Mouse (Mus musculus): ENCODE measurements around the gene Dhx9. TPM values are rescaled to one million over a fixed set of nuclear protein-coding genes. Genes with fewer than 3 reads are reported as not detected.
"Not testable (repeated sequence)": the region's sequence is repeated elsewhere in the genome, so short reads cannot be mapped to it uniquely, and the experiment has no call there.

Gene Dhx9
- polyA plus RNA-seq, 1 experiment = 47.2 TPM

- Histone ChIP-seq H3K4me3 (ENCODE audit: insufficient read depth, low read length) (no peak overlapping the region), H3K27ac (ENCODE audit: insufficient read depth, low read length) (no peak overlapping the region), H3K4me1 (ENCODE audit: control insufficient read depth, insufficient read depth, low read length) (no peaks in the 10 kb centered on the region)
- no peak for TF ChIP-seq POLR2A (IDR thresholded peaks at IDR 0.05; ENCODE audit: extremely low read depth, insufficient read depth, low read length)
- TF ChIP-seq CTCF (IDR thresholded peaks at IDR 0.05; ENCODE audit: extremely low read depth, insufficient read depth, low read length) = no peak
Observed at GRCm38 (mm10) chr1:153431701-153432100, 55.8 kb downstream of the Dhx9 start.

- TF ChIP-seq POLR2A (IDR thresholded peaks at IDR 0.05; ENCODE audit: extremely low read depth, insufficient read depth, low read length) (no peak), CTCF (IDR thresholded peaks at IDR 0.05; ENCODE audit: extremely low read depth, insufficient read depth, low read length) (no peak)
- H3K27ac ChIP-seq (ENCODE audit: insufficient read depth, low read length) = no peak overlapping the region
- H3K4me3 ChIP-seq (ENCODE audit: insufficient read depth, low read length) = no peak overlapping the region
- H3K4me1 ChIP-seq (ENCODE audit: control insufficient read depth, insufficient read depth, low read length) = no peaks in the 10 kb centered on the region
Observed at GRCm38 (mm10) chr1:153431158-153431557, 56.3 kb downstream of the Dhx9 start.

GRCm38 (mm10) chr1:153424770-153425584, 62.5 kb downstream of the Dhx9 start, which contains the start of gene Shcbp1l:
Gene Shcbp1l, plus strand, starts transcription at chr1:153425162.
- H3K27ac ChIP-seq (ENCODE audit: insufficient read depth, low read length) = peak within 1 kb of the TSS; percentile 24; the same call in 1 of the 2 replicates

GRCm38 (mm10) chr1:153424271-153424670, 63.2 kb downstream of the Dhx9 start:
- Histone ChIP-seq H3K4me1 (ENCODE audit: control insufficient read depth, insufficient read depth, low read length) (no peaks in the 10 kb centered on the region), H3K4me3 (ENCODE audit: insufficient read depth, low read length) (peak overlapping the region; percentile 52), H3K27ac (ENCODE audit: insufficient read depth, low read length) (no peak overlapping the region)
- TF ChIP-seq CTCF (IDR thresholded peaks at IDR 0.05; ENCODE audit: extremely low read depth, insufficient read depth, low read length) = no peak

More at GRCm38 (mm10) chr1:153424770-153425584, 62.5 kb downstream of the Dhx9 start, which contains the start of gene Shcbp1l:
- peak within 1 kb of the TSS; percentile 52 for H3K4me3 ChIP-seq (ENCODE audit: insufficient read depth, low read length)
- H3K4me1 ChIP-seq (ENCODE audit: control insufficient read depth, insufficient read depth, low read length) = no peaks in the 10 kb centered on the region
- no peak for TF ChIP-seq CTCF (IDR thresholded peaks at IDR 0.05; ENCODE audit: extremely low read depth, insufficient read depth, low read length)
- TF ChIP-seq POLR2A (IDR thresholded peaks at IDR 0.05; ENCODE audit: extremely low read depth, insufficient read depth, low read length) = 0 out of 2 replicates have a peak, but pooled peaks have one; percentile 8

GRCm38 (mm10) chr1:153417805-153418204, 69.7 kb downstream of the Dhx9 start:
- not testable (repeated sequence) for H3K4me3 ChIP-seq (ENCODE audit: insufficient read depth, low read length); H3K4me1 ChIP-seq (ENCODE audit: control insufficient read depth, insufficient read depth, low read length); H3K27ac ChIP-seq (ENCODE audit: insufficient read depth, low read length)

GRCm38 (mm10) chr1:153416271-153416832, 71.1 kb downstream of the Dhx9 start:
- not testable (repeated sequence) for H3K27ac ChIP-seq (ENCODE audit: insufficient read depth, low read length); H3K4me1 ChIP-seq (ENCODE audit: control insufficient read depth, insufficient read depth, low read length); H3K4me3 ChIP-seq (ENCODE audit: insufficient read depth, low read length)

GRCm38 (mm10) chr1:153415742-153416141, 71.7 kb downstream of the Dhx9 start:
- not testable (repeated sequence) for H3K27ac ChIP-seq (ENCODE audit: insufficient read depth, low read length); H3K4me3 ChIP-seq (ENCODE audit: insufficient read depth, low read length); H3K4me1 ChIP-seq (ENCODE audit: control insufficient read depth, insufficient read depth, low read length)

- no peaks in the 10 kb centered on the region for H3K4me1 ChIP-seq (ENCODE audit: control insufficient read depth, insufficient read depth, low read length)
- no peak overlapping the region for H3K4me3 ChIP-seq (ENCODE audit: insufficient read depth, low read length)
- H3K27ac ChIP-seq (ENCODE audit: insufficient read depth, low read length) = no peak overlapping the region
- TF ChIP-seq CTCF (IDR thresholded peaks at IDR 0.05; ENCODE audit: extremely low read depth, insufficient read depth, low read length) (no peak), POLR2A (IDR thresholded peaks at IDR 0.05; ENCODE audit: extremely low read depth, insufficient read depth, low read length) (no peak)
Observed at GRCm38 (mm10) chr1:153414962-153415361, 72.5 kb downstream of the Dhx9 start.

- not testable (repeated sequence) for H3K4me3 ChIP-seq (ENCODE audit: insufficient read depth, low read length); H3K4me1 ChIP-seq (ENCODE audit: control insufficient read depth, insufficient read depth, low read length)
- peak overlapping the region; percentile 6 for H3K27ac ChIP-seq (ENCODE audit: insufficient read depth, low read length)
- 0 out of 2 replicates have a peak, but pooled peaks have one; percentile 10 for TF ChIP-seq POLR2A (IDR thresholded peaks at IDR 0.05; ENCODE audit: extremely low read depth, insufficient read depth, low read length)
Observed at GRCm38 (mm10) chr1:153414114-153414723, 73.2 kb downstream of the Dhx9 start.

- not testable (repeated sequence) for H3K4me3 ChIP-seq (ENCODE audit: insufficient read depth, low read length); H3K4me1 ChIP-seq (ENCODE audit: control insufficient read depth, insufficient read depth, low read length)
Observed at GRCm38 (mm10) chr1:153413397-153414020, 74.0 kb downstream of the Dhx9 start.

GRCm38 (mm10) chr1:153412663-153413396, 74.6 kb downstream of the Dhx9 start:
- H3K4me3 ChIP-seq (ENCODE audit: insufficient read depth, low read length); H3K4me1 ChIP-seq (ENCODE audit: control insufficient read depth, insufficient read depth, low read length); H3K27ac ChIP-seq (ENCODE audit: insufficient read depth, low read length): not testable (repeated sequence)

More at GRCm38 (mm10) chr1:153413397-153414020, 74.0 kb downstream of the Dhx9 start:
- 0 out of 2 replicates have a peak overlapping the region, but pooled peaks have one; percentile 6 for H3K27ac ChIP-seq (ENCODE audit: insufficient read depth, low read length)

Measured in cortical plate, adult 2 months (tissue).